8 mouse cellular contexts compared by ENCODE assay signal in the genomic region with DNA sequence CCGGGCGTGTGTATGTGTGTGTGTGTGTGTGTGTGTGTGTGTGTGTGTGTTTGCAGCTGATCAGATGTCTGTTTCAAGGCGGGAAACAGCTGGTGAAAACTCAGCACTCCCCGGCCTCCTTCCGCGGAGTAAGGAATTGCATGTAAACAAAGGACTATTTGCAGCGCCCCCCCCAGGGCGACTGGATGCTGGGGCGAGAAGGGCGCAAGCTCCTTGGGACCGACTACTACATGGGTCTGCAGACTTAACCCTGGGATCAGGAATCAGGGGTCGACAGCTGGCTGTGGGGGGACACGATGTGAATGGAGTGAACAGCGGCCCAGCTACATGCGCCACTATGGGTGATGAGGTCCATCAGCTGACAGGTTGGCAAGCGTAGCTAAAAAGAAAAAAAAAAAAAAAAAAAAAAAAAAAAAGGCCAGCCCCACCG. TPM values are rescaled to one million over a fixed set of nuclear protein-coding genes. Genes with fewer than 3 reads are reported as not detected.
DNase-seq lines count a peak whose midpoint lies in the region; ATAC-seq lines count a peak whose summit lies in the region.

Tfap4 (minus strand) TSS at position 140 of the 430 bp plus-strand sequence.

- ATAC-seq in intestine, embryonic 15.5 days, result peak; percentile 37
- ATAC-seq in megakaryocyte-erythroid progenitor cell, adult 5-6 weeks (replicated peaks; ENCODE audit: low FRiP score, low TSS enrichment, poor library complexity, severe bottlenecking), result peak; percentile 36

- H3K9ac ChIP-seq in intestine, embryonic 15.5 days, result peak within 1 kb of the TSS; percentile 72

- intact Hi-C loops in left cerebral cortex, postnatal 14 days (cut with DNase I), result loop anchor here (5.0 kb wide), 1 partner anchor 33 kb away; the partner anchor contains the start of gene Glis2

- no peaks in the 10 kb centered on the region for H3K27me3 ChIP-seq in intestine, embryonic 15.5 days (replicated peaks)

- H3K9me3 ChIP-seq in intestine, embryonic 15.5 days, result no peaks in the 10 kb centered on the region

- peak; percentile 87 to 96 for DNase-seq in adrenal gland, adult (ENCODE audit: inconsistent age in 2 of 2, low spot score in 1 of 2)
- DNase-seq in embryo, embryonic 10 days (ENCODE audit: low spot score), result peak; percentile 91
- peak; percentile 89 for DNase-seq in gastrocnemius, postnatal 25 days
- peak; percentile 82 to 95 for DNase-seq in left cerebral cortex, postnatal 14 days (ENCODE audit: low spot score in 2 of 2)
- peak; percentile 81 for DNase-seq in right cerebral cortex, postnatal 25 days
- DNase-seq in urinary bladder, postnatal 36 days (ENCODE audit: low spot score in 2 of 2), result peak; percentile 85 to 87

- peak within 1 kb of the TSS; percentile 84 for H3K4me3 ChIP-seq in intestine, embryonic 15.5 days (replicated peaks)

- H3K4me1 ChIP-seq in intestine, embryonic 15.5 days (replicated peaks), result peaks cover 23% of the 10 kb centered on the region

- H3K4me2 ChIP-seq in intestine, embryonic 15.5 days (replicated peaks), result peak within 1 kb of the TSS; percentile 93

- WGBS in intestine, embryonic 15.5 days, result 0% methylated on average over 15 of the region's 17 CpGs

- H3K36me3 ChIP-seq in intestine, embryonic 15.5 days, result 0 out of 2 replicates have a peak, but pooled peaks cover 3% of the 10 kb centered on the region

- peak within 1 kb of the TSS; percentile 97 for H3K27ac ChIP-seq in intestine, embryonic 15.5 days

RNA-seq across cellular contexts. Expression of gene Tfap4, which starts in this region (rescaled TPM):
- total RNA-seq in gastrocnemius, postnatal 25 days (2021), result 1 to 10 TPM; 2.3 to 3.2 TPM
- polyA plus RNA-seq in intestine, embryonic 15.5 days (2015; fragmentation: Nextera tagmentation; extraction: Ambion mirVana), result 27.9 and 28.8 TPM in 2 replicates
- total RNA-seq in left cerebral cortex, postnatal 14 days (2021), result 1 to 10 TPM; 2.8 to 3.1 TPM
- total RNA-seq in megakaryocyte-erythroid progenitor cell, adult 5-6 weeks (2014; fragmentation: Nextera tagmentation), result 31.4 and 38.4 TPM in 2 replicates
- 47.3 and 69.9 TPM in 2 replicates for total RNA-seq in megakaryocyte-erythroid progenitor cell, adult 5-6 weeks (2017)

Comparison
In these comparisons a context has a peak if more than half of its experiments do, and no peak if none do; other contexts are left out.
1. Peak in every context shown above with its lines: DNase-seq, ATAC-seq, H3K4me3 ChIP-seq and H3K27ac ChIP-seq.
2. RNA of gene Tfap4 (total RNA-seq): 31.4 to 69.9 TPM in megakaryocyte-erythroid progenitor cell, adult 5-6 weeks; 2.3 to 3.2 TPM in gastrocnemius, postnatal 25 days and 2.8 to 3.1 TPM in left cerebral cortex, postnatal 14 days; every median in the first group is over 4 times any median in the second.